Mouse (Mus musculus): ENCODE measurements around the gene Smyd3.

- TF ChIP-seq POLR2A (IDR thresholded peaks at IDR 0.05; ENCODE audit: insufficient read depth, low read depth, low read length) = no peak
- TF ChIP-seq CTCF (IDR thresholded peaks at IDR 0.05) = no peak
Observed at GRCm38 (mm10) chr1:179488520-179488919, 29.3 kb downstream of the Smyd3 start.
